Mouse (Mus musculus) liver, embryonic 14.5 days (tissue): ENCODE data around the gene AC124108.1. TPM values are rescaled to one million over a fixed set of nuclear protein-coding genes. Genes with fewer than 3 reads are reported as not detected.

ENCODE experiments used
- ATAC-seq: fragments of 200-750 bp; cut with Nextera tagmentation; 2 replicates; pipeline ENCODE4 v1.8.0; 2017; ENCODE audit warnings: moderate number of reproducible peaks, mild to moderate bottlenecking, moderate library complexity; ENCODE audit not compliant: insufficient read depth
- DNase-seq, 3 experiments: peaks; one replicate each; pipeline ENCODE4 v3.0.0-alpha.2; 2012 to 2013; ENCODE audit warnings: low read depth in 3 of 3, low spot score in 3 of 3
- H3K27ac ChIP-seq: fragments of 300-500 bp; sonication (generic); 2 replicates; pipeline ENCODE4 v1.5.1; 2014; ENCODE audit warnings: moderate library complexity, mild to moderate bottlenecking, control low read depth, inconsistent platforms
- H3K27me3 ChIP-seq: fragments of 300-500 bp; sonication (generic); 2 replicates; pipeline ENCODE4 v1.6.1; 2014; ENCODE audit warnings: mild to moderate bottlenecking, low read length, moderate library complexity; ENCODE audit not compliant: control insufficient read depth, insufficient read depth
- H3K36me3 ChIP-seq: fragments of 300-500 bp; sonication (generic); replicated peaks from 2 replicates; pipeline ENCODE4 v1.6.1; 2014; ENCODE audit warnings: low read depth; ENCODE audit not compliant: control insufficient read depth, insufficient read depth
- H3K4me1 ChIP-seq, 2 experiments: fragments of 200-500 bp in 1 of 2; fragments of 300-500 bp in 1 of 2; sonication (generic) in 1 of 2; replicated peaks; 2 replicates each; pipeline ENCODE4 v1.6.1; 2012 to 2014; ENCODE audit warnings: antibody characterized with exemption in 1 of 2, inconsistent platforms in 1 of 2, low read length in 1 of 2; ENCODE audit not compliant: control insufficient read depth in 2 of 2, insufficient read depth in 2 of 2
- H3K4me2 ChIP-seq: fragments of 300-500 bp; sonication (generic); 2 replicates; pipeline ENCODE4 v1.6.1; 2014; ENCODE audit warnings: low read depth, mild to moderate bottlenecking, control low read depth, moderate library complexity
- H3K4me3 ChIP-seq, 2 experiments: fragments of 200-500 bp in 1 of 2; fragments of 300-500 bp in 1 of 2; sonication (generic) in 1 of 2; 2 replicates each; pipeline ENCODE4 v1.5.1; 2012 to 2014; ENCODE audit warnings: low read depth in 2 of 2, low read length in 2 of 2, mild to moderate bottlenecking in 2 of 2, control low read depth in 1 of 2, inconsistent platforms in 1 of 2, moderate library complexity in 1 of 2; ENCODE audit not compliant: insufficient read depth in 1 of 2
- H3K9ac ChIP-seq: fragments of 300-500 bp; sonication (generic); replicated peaks from 2 replicates; pipeline ENCODE4 v1.6.1; 2014; ENCODE audit warnings: mild to moderate bottlenecking, control low read depth, moderate library complexity
- H3K9me3 ChIP-seq: fragments of 300-500 bp; sonication (generic); 2 replicates; pipeline ENCODE4 v1.6.1; 2016; ENCODE audit warnings: low read length, mixed read lengths; ENCODE audit not compliant: control insufficient read depth
- CTCF ChIP-seq: IDR thresholded peaks from 2 replicates; pipeline ENCODE4 v1.5.1; 2016; ENCODE audit warnings: antibody characterized with exemption, low read depth, control low read depth
- EP300 ChIP-seq: IDR thresholded peaks from 2 replicates; pipeline ENCODE4 v1.6.1; 2016; ENCODE audit warnings: antibody characterized with exemption, low read depth
- WGBS: fragments of 180-500 bp; shearing (Covaris S2); extraction: QIAGEN DNeasy Blood & Tissue Kit; methylation state at CpG from one replicate; pipeline ENCODE4 v1.1.7; 2014; ENCODE audit not compliant: insufficient replicate concordance; 5-methylcytosine and 5-hydroxymethylcytosine counted together
- polyA plus RNA-seq, 2 experiments: library from polyadenylated mRNA; depleted of rRNA in 1 of 2; stranded (reverse) in 1 of 2; unstranded in 1 of 2; fragments of >200 nt; fragmentation: Nextera tagmentation in 1 of 2; extraction: Ambion mirVana in 1 of 2; gene quantifications; 2 replicates each; pipeline versions ENCODE4 v1.2.1 to v1.2.3; 2012 to 2014

AC124108.1 gene
- polyA plus RNA-seq, 2 experiments, result not detected

DNA sequence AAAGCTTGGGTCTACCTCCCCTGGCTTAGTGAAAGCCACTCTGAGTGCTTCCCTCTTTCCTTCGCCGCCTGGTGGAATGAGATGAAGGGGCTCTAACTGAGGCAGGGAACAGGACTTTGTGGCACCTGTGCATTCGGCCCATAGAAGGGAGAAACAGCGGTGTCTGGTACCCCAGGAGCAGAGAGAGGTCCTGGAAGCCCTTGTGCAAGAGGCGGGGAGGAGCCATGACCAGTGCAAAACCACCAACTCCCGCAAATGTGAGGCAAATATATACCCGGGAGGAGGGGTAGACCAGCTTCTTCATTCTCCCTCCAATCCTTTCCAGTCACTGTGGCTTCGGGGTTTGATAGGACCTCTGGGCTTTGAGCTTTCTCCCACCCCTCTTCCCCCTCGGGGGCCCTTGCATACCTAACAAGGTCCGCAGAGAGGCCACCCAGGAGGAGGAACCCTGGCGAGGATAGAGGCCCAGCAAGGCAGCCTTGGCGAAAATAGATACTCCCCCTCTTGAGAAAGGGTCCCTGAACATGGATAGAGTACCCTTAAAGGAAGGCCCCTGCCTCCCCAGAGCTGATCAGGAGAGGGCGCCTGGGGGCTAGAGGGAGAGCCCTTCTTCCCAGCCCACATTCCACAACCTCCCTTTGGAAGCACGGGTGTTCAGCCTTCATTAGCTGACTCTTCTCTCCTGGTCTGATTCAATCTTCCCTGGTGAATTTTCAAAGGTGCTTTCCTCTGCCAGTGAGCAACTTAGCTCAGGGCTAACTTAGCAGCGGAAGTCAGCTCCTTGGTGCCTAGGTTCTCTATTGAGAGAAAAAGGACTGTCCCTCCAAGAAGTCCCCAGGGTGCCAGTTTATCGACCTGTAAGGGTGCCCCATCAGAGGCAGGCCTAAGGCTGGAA is 776 bp downstream of the AC124108.1 start:
- no peak overlapping the region for H3K9ac ChIP-seq
- no peak for TF ChIP-seq EP300
- no peak for TF ChIP-seq CTCF
- H3K9me3 ChIP-seq, result no peaks in the 10 kb centered on the region
- H3K4me2 ChIP-seq, result no peak overlapping the region
- no peak overlapping the region for H3K4me3 ChIP-seq
- no peaks in the 10 kb centered on the region for H3K36me3 ChIP-seq
- WGBS, result 13% methylated on average over 16 of the region's 16 CpGs
- H3K4me1 ChIP-seq, result no peaks in the 10 kb centered on the region
- no peak overlapping the region for H3K27ac ChIP-seq
- peaks cover 57% of the 10 kb centered on the region for H3K27me3 ChIP-seq
- DNase-seq, result no peak
- ATAC-seq, result no peak

DNA sequence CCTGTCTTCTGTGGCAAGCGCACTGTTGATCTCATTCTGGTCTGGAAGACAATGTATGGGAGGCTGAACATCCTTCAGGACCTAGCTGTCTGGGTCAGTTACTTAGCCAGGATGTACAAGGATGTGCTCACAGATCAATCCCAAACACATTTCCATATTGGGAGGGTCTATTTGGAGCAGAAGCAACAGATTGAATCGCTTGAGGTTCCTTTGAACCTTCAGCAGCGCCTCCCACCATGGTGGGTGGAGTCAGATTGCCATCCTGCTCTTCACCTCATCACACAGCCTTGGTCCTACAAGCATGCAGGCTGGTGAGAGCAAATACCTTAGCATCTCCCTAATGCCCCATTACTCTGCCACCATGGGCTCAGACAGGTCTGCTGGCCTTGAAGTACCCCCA is 2.5 kb downstream of the AC124108.1 start:
- no peak overlapping the region for H3K4me3 ChIP-seq
- TF ChIP-seq CTCF, result no peak
- TF ChIP-seq EP300, result no peak
- WGBS, result 53% methylated on average over 3 of the region's 3 CpGs
- ATAC-seq (no peak), DNase-seq (no peak)
- no peaks in the 10 kb centered on the region for H3K9me3 ChIP-seq
- H3K4me1 ChIP-seq, result no peaks in the 10 kb centered on the region
- no peaks in the 10 kb centered on the region for H3K36me3 ChIP-seq
- no peak overlapping the region for H3K27ac ChIP-seq
- no peak overlapping the region for H3K4me2 ChIP-seq
- peaks cover 50% of the 10 kb centered on the region for H3K27me3 ChIP-seq
- no peak overlapping the region for H3K9ac ChIP-seq

DNA sequence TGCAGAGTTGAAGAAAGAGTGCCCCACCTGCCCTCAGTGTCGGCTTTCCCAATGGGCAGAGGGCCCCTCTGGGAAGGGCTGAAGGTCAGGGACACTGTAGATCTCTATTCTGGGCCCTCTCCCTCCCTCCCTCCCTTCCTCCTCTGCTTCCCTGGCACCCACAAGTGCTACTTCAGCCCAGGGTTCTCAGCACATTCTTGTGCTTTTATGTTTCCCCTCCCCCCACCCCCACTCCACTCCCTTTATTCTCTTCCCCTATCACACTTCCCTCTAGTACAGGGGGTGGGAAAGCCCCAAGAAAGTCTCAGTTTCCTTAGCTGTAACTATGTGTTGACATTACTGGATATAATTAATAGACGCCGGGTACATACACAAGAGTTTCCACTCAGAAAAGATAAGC is 3.4 kb downstream of the AC124108.1 start:
- no peak overlapping the region for H3K9ac ChIP-seq
- TF ChIP-seq EP300 (no peak), CTCF (no peak)

DNA sequence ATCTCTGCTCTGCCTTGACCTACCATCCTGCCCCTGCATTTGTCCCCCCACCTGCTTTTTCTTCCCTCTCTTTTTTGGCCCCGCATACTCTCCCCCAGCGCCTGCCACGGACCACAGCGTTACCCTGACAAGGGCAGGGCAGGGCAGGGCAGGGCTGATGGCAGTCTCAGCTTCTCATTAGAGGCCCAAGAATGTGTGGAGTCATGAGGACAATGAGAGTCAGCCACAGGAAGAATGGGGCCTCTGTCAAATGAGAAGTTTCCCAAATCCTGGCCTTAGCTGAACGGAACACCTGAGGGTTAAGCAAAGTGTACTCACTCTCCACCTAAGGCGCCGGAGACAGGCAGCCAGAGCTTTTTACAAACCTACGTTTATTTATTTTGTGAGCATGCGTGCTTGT is 3.8 kb downstream of the AC124108.1 start:
- no peak overlapping the region for H3K27ac ChIP-seq

More for the DNA sequence above, 3.4 kb downstream of the AC124108.1 start:
- Histone ChIP-seq H3K36me3 (no peaks in the 10 kb centered on the region), H3K4me1 (no peaks in the 10 kb centered on the region), H3K27ac (no peak overlapping the region), H3K4me3 (no peak overlapping the region), H3K4me2 (no peak overlapping the region), H3K27me3 (peaks cover 50% of the 10 kb centered on the region), H3K9me3 (no peaks in the 10 kb centered on the region)
- WGBS, result 48% methylated on average over 3 of the region's 3 CpGs
- ATAC-seq (no peak), DNase-seq (no peak)

DNA sequence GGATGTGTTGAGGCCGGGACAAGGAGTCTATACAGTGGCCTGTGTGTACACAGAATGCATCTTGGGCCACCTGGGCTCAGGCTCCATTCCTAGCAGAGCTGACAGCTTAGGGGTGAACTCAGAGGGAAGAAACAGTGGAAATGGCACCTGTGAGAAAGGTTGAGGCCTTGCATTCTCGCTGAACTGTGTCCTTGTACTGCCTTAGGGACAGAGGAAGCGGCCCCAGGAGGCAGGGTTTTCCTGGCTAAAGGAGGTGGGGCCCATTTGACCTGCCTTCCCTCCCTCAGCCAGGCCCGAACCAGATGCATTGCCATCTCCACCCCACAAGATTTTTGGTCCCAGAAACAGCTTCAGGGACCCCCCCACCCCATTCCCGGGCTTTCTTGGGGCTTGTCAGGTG is 4.4 kb downstream of the AC124108.1 start:
- Histone ChIP-seq H3K4me3 (no peak overlapping the region), H3K9me3 (no peaks in the 10 kb centered on the region), H3K4me2 (no peak overlapping the region), H3K36me3 (no peaks in the 10 kb centered on the region), H3K27me3 (peaks cover 50% of the 10 kb centered on the region), H3K4me1 (no peaks in the 10 kb centered on the region), H3K9ac (no peak overlapping the region), H3K27ac (no peak overlapping the region)
- DNase-seq, result no peak
- 40% methylated on average over 5 of the region's 5 CpGs for WGBS
- no peak for TF ChIP-seq CTCF
- no peak for TF ChIP-seq EP300
- no peak for ATAC-seq

More for the DNA sequence above, 3.8 kb downstream of the AC124108.1 start:
- H3K36me3 ChIP-seq, result no peaks in the 10 kb centered on the region
- DNase-seq, result no peak
- H3K4me3 ChIP-seq, result no peak overlapping the region
- 49% methylated on average over 9 of the region's 9 CpGs for WGBS
- H3K9ac ChIP-seq, result no peak overlapping the region
- no peaks in the 10 kb centered on the region for H3K4me1 ChIP-seq
- no peak for TF ChIP-seq EP300
- no peak for TF ChIP-seq CTCF
- peaks cover 50% of the 10 kb centered on the region for H3K27me3 ChIP-seq
- no peak overlapping the region for H3K4me2 ChIP-seq
- ATAC-seq, result no peak
- H3K9me3 ChIP-seq, result no peaks in the 10 kb centered on the region
